Mouse (Mus musculus): Measurements from ENCODE around the gene Tldc1.

The Tldc1 gene

DNA sequence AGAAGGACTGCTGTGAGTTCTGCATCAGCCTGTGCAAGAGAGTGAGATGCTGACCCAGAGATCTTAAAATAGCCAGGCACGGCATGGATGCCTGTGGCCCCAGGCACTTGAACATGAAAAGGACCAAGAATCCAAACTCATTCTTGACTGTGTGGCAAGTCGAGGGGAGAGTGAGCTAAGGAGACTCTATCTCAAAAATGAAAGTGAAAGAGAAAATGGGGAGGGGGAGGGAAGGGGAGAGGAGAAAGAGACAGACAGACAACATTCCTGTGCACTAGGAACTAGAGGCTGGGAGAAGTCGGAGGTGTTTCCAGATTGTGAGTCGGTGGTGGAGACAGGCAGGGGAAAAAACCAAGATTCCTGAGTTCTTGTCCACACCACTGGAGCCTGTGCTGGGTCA is 54.5 kb downstream of the Tldc1 start:
- no peak for DNase-seq (ENCODE audit: low spot score)

DNA sequence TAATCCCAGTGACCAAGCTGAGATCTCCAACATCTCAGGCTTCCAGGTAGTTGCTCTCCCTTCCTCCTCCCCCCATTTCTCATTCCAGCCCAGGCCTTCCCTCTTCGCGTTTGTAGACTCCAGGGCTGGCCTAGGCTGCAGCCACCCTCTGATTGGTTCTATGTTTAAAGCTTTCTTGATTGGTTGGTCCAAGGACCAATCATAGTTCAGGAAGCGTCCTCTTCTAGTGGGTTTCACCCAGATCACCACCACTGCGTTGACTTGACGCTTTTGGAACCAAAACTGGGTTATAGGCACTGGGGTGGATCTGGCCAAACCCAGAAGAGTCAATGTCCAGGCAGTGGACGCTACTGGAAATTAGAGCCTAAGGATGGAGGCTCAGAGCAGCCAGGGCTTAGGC is 55.9 kb downstream of the Tldc1 start:
- no peak for DNase-seq (ENCODE audit: low spot score)

DNA sequence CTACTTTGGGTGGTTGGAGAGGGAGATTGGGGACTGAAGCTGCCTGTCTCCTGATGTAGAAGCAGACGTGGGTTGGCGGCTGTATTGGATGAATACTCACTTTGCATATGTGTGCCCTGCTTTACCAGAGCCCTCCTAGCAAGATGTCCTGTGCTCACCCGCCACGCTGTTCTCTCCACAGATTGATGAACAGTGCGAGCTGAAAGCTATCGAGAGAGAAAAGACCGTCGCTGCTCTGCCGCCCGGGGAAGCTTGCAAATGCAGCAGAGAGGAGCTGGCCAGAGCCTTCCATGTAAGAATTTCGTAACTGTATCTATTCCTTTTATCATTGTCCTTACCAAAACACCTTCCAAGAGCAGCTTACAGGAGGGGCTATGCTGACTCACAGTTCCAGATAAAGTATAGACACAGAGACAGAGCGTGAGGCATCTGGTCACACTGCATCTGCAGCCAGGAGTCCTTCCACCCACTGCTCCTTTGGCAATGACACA is 59.2 kb downstream of the Tldc1 start:
- no peak for DNase-seq (ENCODE audit: low spot score)

DNA sequence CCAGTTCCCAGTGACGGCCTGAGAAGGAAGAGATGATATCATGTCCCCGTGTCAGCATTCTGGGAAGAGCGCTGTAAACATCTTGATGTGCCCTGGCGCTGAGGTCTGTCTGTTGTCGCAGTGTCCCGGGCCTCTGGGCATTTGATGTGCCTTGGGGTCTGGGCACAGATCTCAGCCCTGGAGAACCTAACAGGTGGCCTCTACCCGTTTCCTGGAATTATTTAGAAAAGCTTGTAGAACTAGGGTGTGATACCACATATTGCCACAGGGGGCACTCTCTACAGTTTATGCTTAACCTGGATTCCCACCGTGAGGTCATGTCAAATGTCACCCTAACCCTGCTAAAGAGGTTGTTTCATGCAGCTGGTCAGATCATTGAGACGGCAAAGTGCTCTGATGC is 60.5 kb downstream of the Tldc1 start:
- peak; percentile 67 for DNase-seq (ENCODE audit: low spot score)

DNA sequence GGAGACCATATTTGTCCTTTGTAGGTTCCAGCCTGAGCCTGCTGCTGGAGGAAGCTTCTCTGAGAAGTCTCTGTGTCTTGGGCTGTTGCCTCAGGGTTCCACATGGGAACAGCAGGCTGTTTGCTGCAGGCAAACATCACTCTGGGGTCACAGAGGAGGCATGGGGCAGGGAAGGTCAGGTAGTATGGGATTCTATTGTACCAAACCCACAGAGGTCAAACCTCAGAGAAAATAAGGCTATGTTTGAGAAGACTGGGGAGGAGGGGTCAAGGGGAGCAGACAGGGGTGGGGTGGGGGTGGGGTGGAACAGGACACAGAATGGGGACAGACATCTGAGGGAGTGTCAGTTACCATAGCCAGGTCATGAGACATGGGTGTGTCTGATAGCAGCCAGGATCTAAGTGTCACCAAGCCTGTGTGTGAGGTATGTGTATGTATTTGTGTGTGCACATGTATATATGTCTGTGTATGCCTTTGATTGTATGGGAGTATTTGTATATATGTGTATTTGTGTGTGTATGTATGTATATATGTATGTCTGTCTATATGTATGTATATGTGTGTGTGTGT is 61.4 kb downstream of the Tldc1 start:
- peak; percentile 35 for DNase-seq (ENCODE audit: low spot score)

DNA sequence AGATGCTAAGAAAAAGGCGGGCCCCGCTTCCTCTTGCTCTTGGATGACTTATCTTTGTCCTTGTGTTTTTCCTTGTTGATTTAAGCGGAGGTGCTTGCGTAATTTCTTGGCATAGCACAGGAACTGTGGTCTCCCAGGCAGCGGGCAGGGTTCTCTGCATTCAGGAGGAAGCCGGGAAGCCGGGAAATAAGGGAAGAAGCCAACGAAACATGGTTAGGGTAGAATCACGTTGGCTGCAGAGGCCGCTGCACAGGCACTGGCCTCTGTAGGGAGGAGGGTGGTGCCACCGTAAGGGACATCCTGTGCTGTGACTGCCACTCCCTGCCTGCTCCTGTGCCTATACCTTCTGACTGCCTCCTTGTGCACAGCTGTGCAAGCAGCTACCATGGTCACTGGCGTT is 63.0 kb downstream of the Tldc1 start:
- DNase-seq (ENCODE audit: low spot score) = no peak

DNA sequence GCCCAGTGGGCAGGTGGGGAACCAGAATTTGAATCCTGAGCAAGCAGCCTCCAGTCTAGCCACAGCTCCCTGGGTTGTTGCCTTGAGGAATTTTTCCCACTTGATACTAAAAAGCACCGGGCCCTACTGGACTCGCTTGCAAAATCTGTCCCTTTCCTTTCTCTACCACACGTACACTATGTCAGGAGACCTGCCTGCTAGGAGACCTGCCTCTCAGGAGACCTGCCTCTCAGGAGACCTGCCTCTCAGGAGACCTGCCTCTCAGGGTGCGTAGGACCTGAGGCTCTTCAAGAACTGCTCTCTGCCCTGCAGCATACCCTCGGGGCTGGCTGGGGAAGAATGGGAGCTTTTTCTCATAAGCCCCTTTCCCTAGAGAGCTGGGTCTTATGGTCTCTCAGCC is 64.8 kb downstream of the Tldc1 start:
- no peak for DNase-seq (ENCODE audit: low spot score)

DNA sequence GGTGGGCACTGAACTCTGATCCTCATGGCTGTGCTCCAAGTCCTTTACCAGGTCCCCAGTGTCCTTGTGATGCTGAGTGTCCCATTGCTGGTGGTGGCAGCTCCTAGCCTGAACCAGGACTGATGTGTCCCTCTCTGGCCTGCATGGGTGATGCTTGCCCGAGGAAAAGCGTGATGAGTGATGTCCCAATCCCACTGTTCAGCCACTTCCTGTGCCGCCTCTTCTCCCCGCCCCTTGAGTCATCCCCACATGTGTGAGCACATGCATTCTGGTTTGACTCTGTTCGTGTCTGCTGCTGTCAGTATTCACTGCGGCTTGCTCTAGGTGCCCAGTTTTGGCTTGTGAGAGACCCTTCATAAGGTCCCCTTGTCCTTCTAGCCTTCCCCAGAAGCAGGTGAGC is 66.0 kb downstream of the Tldc1 start:
- DNase-seq (ENCODE audit: low spot score) = no peak
